Mouse (Mus musculus) heart, postnatal 0 days (tissue): Measurements from ENCODE around the gene Slc38a7.

Source experiments
- CTCF ChIP-seq: IDR thresholded peaks from 2 replicates; pipeline ENCODE4 v1.5.1; 2016; ENCODE audit warnings: antibody characterized with exemption, control low read depth, low read depth
- EP300 ChIP-seq: IDR thresholded peaks from 2 replicates; pipeline ENCODE4 v1.6.1; 2016; ENCODE audit warnings: antibody characterized with exemption, low read depth

DNA sequence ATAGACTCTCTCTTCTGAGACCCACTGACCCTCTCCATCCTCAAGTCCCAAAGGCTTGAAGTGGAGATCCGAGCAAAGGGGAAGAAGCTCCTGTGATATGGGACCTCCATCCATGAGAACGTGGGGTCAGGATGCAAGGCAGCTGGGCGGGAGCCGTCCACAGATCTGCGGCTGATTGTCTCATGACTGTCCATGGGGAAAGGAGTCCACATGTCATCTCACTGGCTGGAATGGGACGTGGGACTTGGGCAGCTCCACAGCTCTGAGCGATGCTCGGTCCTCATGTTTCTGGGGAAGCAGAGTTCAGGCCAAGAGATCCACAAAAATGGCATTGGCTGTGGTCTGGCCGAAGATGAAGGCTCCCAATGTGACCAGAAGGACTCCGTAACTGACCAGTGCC is 16.1 kb downstream of the Slc38a7 start:
- TF ChIP-seq CTCF: no peak
- no peak for TF ChIP-seq EP300
